Mouse (Mus musculus): ENCODE data around the gene Tyw1. TPM values are rescaled to one million over a fixed set of nuclear protein-coding genes. Genes with fewer than 3 reads are reported as not detected.
A peak's percentile ranks its signal among the peaks of the same experiment; 100 is the strongest.

Gene Tyw1
- polyA plus RNA-seq, 1 experiment, result 27.7 TPM

DNA sequence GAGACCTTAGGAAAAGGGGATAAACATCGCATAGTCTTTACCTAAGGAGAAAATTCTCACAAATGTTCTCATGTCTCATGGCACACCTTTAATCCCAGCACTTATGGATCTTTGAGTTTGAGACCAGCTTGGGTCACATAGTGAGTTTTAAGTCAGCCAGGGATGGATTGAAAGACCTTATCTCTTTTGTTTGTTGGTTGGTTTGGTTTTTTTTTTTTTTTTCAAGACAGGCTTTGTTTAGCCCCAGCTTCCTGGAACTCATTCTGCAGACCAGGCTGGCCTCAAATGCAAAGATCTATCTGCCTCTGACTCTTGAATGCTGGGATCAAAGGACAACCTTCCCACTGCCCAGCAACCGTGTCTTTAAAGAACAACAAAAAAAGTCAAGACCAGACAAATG is 34.1 kb upstream of the Tyw1 start:
- Histone ChIP-seq H3K9ac (ENCODE audit: low read depth, poor library complexity, severe bottlenecking) (peak overlapping the region; percentile 97; the same call in 1 of the 2 replicates), H3K4me3 (ENCODE audit: low read depth, low read length) (no peak overlapping the region), H3K36me3 (ENCODE audit: control insufficient read depth, insufficient read depth, low read length, poor library complexity, severe bottlenecking) (0 out of 2 replicates have a peak, but pooled peaks cover 4% of the 10 kb centered on the region), H3K9me3 (replicated peaks; ENCODE audit: control insufficient read depth, insufficient read depth, low read length, poor library complexity, severe bottlenecking) (no peaks in the 10 kb centered on the region), H3K4me1 (ENCODE audit: control insufficient read depth, insufficient read depth, low read length) (peaks cover 6% of the 10 kb centered on the region), H3K27me3 (ENCODE audit: control insufficient read depth, insufficient read depth, low read length, poor library complexity, severe bottlenecking) (no peaks in the 10 kb centered on the region), H3K27ac (ENCODE audit: insufficient read depth, low read length) (no peak overlapping the region)
- TF ChIP-seq POLR2A (IDR thresholded peaks at IDR 0.05; ENCODE audit: insufficient read depth, low read length), result no peak
- TF ChIP-seq CTCF (IDR thresholded peaks at IDR 0.05; ENCODE audit: low read depth, low read length), result no peak
- TF ChIP-seq EP300 (IDR thresholded peaks at IDR 0.05; ENCODE audit: insufficient read depth, low read depth, low read length), result no peak

DNA sequence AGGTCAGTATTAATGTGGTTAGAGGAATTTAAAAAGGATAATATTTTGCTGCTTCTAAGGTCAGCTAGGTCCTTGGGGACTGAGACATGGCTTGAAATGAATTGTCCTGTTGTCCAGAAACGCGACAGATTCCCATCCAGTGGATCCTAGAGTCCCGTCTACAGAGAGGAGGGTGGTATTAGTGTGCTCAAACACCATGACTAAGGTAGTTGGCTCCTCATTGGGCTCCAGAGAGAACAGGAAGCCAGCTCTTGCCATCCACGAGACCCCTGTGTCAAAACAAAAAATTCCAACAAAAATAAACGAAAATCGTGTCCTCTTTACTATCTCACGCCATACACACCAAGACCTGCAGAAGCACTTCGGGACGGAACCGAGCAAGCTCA is 33.7 kb upstream of the Tyw1 start:
- Histone ChIP-seq H3K27me3 (ENCODE audit: control insufficient read depth, insufficient read depth, low read length, poor library complexity, severe bottlenecking) (no peaks in the 10 kb centered on the region), H3K9ac (ENCODE audit: low read depth, poor library complexity, severe bottlenecking) (peak overlapping the region; percentile 97), H3K4me1 (ENCODE audit: control insufficient read depth, insufficient read depth, low read length) (peaks cover 6% of the 10 kb centered on the region), H3K4me3 (ENCODE audit: low read depth, low read length) (peak overlapping the region; percentile 98), H3K27ac (ENCODE audit: insufficient read depth, low read length) (peak overlapping the region; percentile 40; the same call in 1 of the 2 replicates), H3K9me3 (replicated peaks; ENCODE audit: control insufficient read depth, insufficient read depth, low read length, poor library complexity, severe bottlenecking) (no peaks in the 10 kb centered on the region), H3K36me3 (ENCODE audit: control insufficient read depth, insufficient read depth, low read length, poor library complexity, severe bottlenecking) (0 out of 2 replicates have a peak, but pooled peaks cover 4% of the 10 kb centered on the region)
- no peak for TF ChIP-seq EP300 (IDR thresholded peaks at IDR 0.05; ENCODE audit: insufficient read depth, low read depth, low read length)
- no peak for TF ChIP-seq POLR2A (IDR thresholded peaks at IDR 0.05; ENCODE audit: insufficient read depth, low read length)
- TF ChIP-seq CTCF (IDR thresholded peaks at IDR 0.05; ENCODE audit: low read depth, low read length), result no peak

DNA sequence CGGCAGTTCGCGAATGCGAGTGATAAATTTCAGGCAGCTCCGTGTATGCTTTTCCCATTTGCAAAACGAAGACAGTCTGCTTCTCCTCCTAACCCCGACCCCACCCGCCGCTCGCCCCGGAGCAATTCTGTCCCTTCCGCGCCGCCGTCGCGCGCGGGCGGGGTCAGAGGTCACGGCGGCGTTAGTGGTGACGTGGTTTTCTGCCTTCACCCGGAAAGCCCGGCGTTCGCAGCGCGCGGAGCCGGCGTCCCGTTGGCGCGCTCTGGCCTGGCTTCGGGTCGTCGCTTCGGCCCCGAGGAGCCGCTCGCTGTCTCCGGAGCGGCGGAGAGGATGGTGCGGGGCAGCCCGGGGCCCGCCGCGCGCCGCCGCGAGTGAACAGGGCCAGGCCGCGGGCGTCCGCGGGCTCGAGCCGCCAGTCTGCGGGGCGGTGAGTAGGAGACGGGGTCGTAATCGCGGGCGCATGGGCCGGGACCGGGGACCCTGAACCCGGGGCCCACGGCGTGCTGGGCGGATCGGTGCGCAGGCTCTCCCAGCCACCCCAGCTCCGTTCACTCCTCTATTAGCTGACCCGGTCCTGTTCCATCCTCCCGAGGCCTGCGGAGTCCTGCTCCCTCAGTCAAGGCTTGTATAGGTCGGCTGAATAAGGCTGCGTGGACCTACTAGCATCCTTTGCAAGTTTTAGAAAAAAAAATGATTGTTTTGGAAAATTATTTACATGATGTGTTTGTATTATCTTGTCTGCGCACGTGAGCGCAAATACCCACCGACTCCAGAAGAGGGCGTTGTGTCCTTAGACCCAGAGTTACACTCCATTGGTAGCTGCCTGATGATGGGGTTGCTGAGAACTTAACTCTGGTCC is 33.0 kb upstream of the Tyw1 start:
- Histone ChIP-seq H3K4me3 (ENCODE audit: low read depth, low read length) (peak overlapping the region; percentile 98), H3K27ac (ENCODE audit: insufficient read depth, low read length) (peak overlapping the region; percentile 70), H3K4me1 (ENCODE audit: control insufficient read depth, insufficient read depth, low read length) (peaks cover 6% of the 10 kb centered on the region), H3K36me3 (ENCODE audit: control insufficient read depth, insufficient read depth, low read length, poor library complexity, severe bottlenecking) (0 out of 2 replicates have a peak, but pooled peaks cover 4% of the 10 kb centered on the region), H3K9me3 (replicated peaks; ENCODE audit: control insufficient read depth, insufficient read depth, low read length, poor library complexity, severe bottlenecking) (no peaks in the 10 kb centered on the region), H3K9ac (ENCODE audit: low read depth, poor library complexity, severe bottlenecking) (peak overlapping the region; percentile 97), H3K27me3 (ENCODE audit: control insufficient read depth, insufficient read depth, low read length, poor library complexity, severe bottlenecking) (no peaks in the 10 kb centered on the region)
- TF ChIP-seq CTCF (IDR thresholded peaks at IDR 0.05; ENCODE audit: low read depth, low read length) (peak; percentile 70), EP300 (IDR thresholded peaks at IDR 0.05; ENCODE audit: insufficient read depth, low read depth, low read length) (no peak), POLR2A (IDR thresholded peaks at IDR 0.05; ENCODE audit: insufficient read depth, low read length) (no peak)

DNA sequence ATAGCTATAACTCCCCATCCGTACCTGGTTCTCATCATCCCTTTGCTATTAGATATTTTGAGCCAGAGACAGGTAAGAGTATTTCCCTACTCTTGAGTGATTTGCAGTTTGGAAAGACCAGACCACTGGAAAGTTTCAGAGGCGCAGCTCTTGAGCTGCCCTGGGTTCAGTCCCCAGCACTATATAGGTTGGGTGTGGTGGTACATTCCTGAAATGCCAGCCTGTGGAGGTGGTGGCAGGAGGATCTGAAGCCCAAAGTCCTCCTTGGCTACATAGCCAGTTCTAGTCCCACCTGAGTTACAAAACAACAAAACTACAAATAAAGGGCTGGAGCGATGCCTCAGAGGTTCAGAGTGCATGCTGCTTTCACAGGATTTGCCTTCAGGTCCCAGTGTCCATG is 28.6 kb upstream of the Tyw1 start:
- H3K27ac ChIP-seq (ENCODE audit: insufficient read depth, low read length), result no peak overlapping the region
- peaks cover 32% of the 10 kb centered on the region for H3K36me3 ChIP-seq (ENCODE audit: control insufficient read depth, insufficient read depth, low read length, poor library complexity, severe bottlenecking)

DNA sequence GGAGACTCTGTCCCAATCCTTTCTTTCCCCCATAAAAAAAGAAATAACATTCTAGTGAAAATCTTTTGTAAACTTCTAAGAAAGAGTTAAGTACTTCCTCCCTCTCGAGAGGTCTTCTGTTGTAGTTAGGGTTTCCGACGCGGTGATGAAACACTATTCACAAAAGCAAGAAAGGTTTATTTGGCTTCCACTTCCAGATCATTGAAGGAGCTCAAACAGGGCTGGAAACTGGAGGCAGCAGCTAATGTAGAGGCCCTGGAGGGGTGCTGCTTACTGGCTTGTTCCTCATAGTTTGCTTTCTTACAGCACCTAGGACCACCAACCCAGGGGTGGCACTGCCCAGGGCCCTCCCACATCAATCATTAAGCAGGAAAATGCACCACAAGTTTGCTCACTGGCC is 27.3 kb upstream of the Tyw1 start:
- H3K27ac ChIP-seq (ENCODE audit: insufficient read depth, low read length), result no peak overlapping the region
- H3K9me3 ChIP-seq (replicated peaks; ENCODE audit: control insufficient read depth, insufficient read depth, low read length, poor library complexity, severe bottlenecking), result no peaks in the 10 kb centered on the region
- H3K4me1 ChIP-seq (ENCODE audit: control insufficient read depth, insufficient read depth, low read length), result peaks cover 6% of the 10 kb centered on the region
- no peak overlapping the region for H3K9ac ChIP-seq (ENCODE audit: low read depth, poor library complexity, severe bottlenecking)
- peaks cover 40% of the 10 kb centered on the region for H3K36me3 ChIP-seq (ENCODE audit: control insufficient read depth, insufficient read depth, low read length, poor library complexity, severe bottlenecking)
- TF ChIP-seq EP300 (IDR thresholded peaks at IDR 0.05; ENCODE audit: insufficient read depth, low read depth, low read length) (no peak), POLR2A (IDR thresholded peaks at IDR 0.05; ENCODE audit: insufficient read depth, low read length) (no peak), CTCF (IDR thresholded peaks at IDR 0.05; ENCODE audit: low read depth, low read length) (no peak)
- H3K4me3 ChIP-seq (ENCODE audit: low read depth, low read length), result no peak overlapping the region
- H3K27me3 ChIP-seq (ENCODE audit: control insufficient read depth, insufficient read depth, low read length, poor library complexity, severe bottlenecking), result no peaks in the 10 kb centered on the region

More for the DNA sequence above, 28.6 kb upstream of the Tyw1 start:
- no peaks in the 10 kb centered on the region for H3K27me3 ChIP-seq (ENCODE audit: control insufficient read depth, insufficient read depth, low read length, poor library complexity, severe bottlenecking)
- no peak for TF ChIP-seq POLR2A (IDR thresholded peaks at IDR 0.05; ENCODE audit: insufficient read depth, low read length)
- no peak for TF ChIP-seq EP300 (IDR thresholded peaks at IDR 0.05; ENCODE audit: insufficient read depth, low read depth, low read length)
- no peak for TF ChIP-seq CTCF (IDR thresholded peaks at IDR 0.05; ENCODE audit: low read depth, low read length)
- H3K4me3 ChIP-seq (ENCODE audit: low read depth, low read length), result no peak overlapping the region
- no peaks in the 10 kb centered on the region for H3K9me3 ChIP-seq (replicated peaks; ENCODE audit: control insufficient read depth, insufficient read depth, low read length, poor library complexity, severe bottlenecking)
- peaks cover 6% of the 10 kb centered on the region for H3K4me1 ChIP-seq (ENCODE audit: control insufficient read depth, insufficient read depth, low read length)
- H3K9ac ChIP-seq (ENCODE audit: low read depth, poor library complexity, severe bottlenecking), result no peak overlapping the region

DNA sequence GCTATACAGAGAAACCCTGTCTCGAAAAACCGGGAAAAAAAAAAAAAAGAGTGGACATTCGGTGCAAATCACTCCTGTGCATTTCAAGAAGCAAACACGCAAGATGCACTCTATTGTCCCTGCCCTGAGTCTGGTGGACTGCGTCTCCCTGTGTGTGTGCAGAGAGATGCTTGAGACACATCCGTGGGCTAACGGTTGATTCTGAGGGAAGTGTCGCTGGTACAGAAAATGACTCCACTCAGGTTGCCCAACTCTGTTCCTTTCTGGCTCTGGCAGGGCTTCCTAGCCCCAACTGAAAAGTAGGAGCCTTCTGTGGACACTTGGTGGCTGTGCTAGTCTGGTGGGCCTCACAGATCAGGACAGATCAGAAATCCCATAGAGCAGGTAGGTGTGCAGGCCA is 19.1 kb upstream of the Tyw1 start:
- Histone ChIP-seq H3K27me3 (ENCODE audit: control insufficient read depth, insufficient read depth, low read length, poor library complexity, severe bottlenecking) (no peaks in the 10 kb centered on the region), H3K4me3 (ENCODE audit: low read depth, low read length) (no peak overlapping the region), H3K27ac (ENCODE audit: insufficient read depth, low read length) (no peak overlapping the region), H3K9ac (ENCODE audit: low read depth, poor library complexity, severe bottlenecking) (no peak overlapping the region), H3K4me1 (ENCODE audit: control insufficient read depth, insufficient read depth, low read length) (no peaks in the 10 kb centered on the region), H3K36me3 (ENCODE audit: control insufficient read depth, insufficient read depth, low read length, poor library complexity, severe bottlenecking) (peaks cover 80% of the 10 kb centered on the region), H3K9me3 (replicated peaks; ENCODE audit: control insufficient read depth, insufficient read depth, low read length, poor library complexity, severe bottlenecking) (no peaks in the 10 kb centered on the region)
- no peak for TF ChIP-seq POLR2A (IDR thresholded peaks at IDR 0.05; ENCODE audit: insufficient read depth, low read length)
- no peak for TF ChIP-seq CTCF (IDR thresholded peaks at IDR 0.05; ENCODE audit: low read depth, low read length)
- no peak for TF ChIP-seq EP300 (IDR thresholded peaks at IDR 0.05; ENCODE audit: insufficient read depth, low read depth, low read length)
